Mouse (Mus musculus): ENCODE data around the gene Bcar3. TPM values are rescaled to one million over a fixed set of nuclear protein-coding genes. Genes with fewer than 3 reads are reported as not detected.

Bcar3 gene
- total and polyA plus RNA-seq, 3 experiments = 47.4 to 61.2 (median 52.0) TPM

GRCm38 (mm10) chr3:122274241-122275024 lies 19.5 kb upstream of the Bcar3 start, which contains the start of gene Dnttip2 (continued):
- TF ChIP-seq RAD21 (IDR thresholded peaks at IDR 0.05; ENCODE audit: low read depth, low read length) = no peak
- no peak for TF ChIP-seq USF1 (IDR thresholded peaks at IDR 0.05; ENCODE audit: low read depth, low read length)
- no peak for TF ChIP-seq ZC3H11A (IDR thresholded peaks at IDR 0.05; ENCODE audit: low read depth, low read length)
- TF ChIP-seq PAX5 (IDR thresholded peaks at IDR 0.05; ENCODE audit: low read length) = no peak
- peak; percentile 88 for TF ChIP-seq TCF12 (IDR thresholded peaks at IDR 0.05; ENCODE audit: low read depth, low read length)
- no peak for TF ChIP-seq ZKSCAN1 (IDR thresholded peaks at IDR 0.05; ENCODE audit: borderline replicate concordance, low read depth, low read length)
- peak; percentile 87 for TF ChIP-seq MAZ (IDR thresholded peaks at IDR 0.05; ENCODE audit: low read depth, low read length)
- TF ChIP-seq POLR2AphosphoS2 (IDR thresholded peaks at IDR 0.05; ENCODE audit: low read depth, low read length) = peak; percentile 90; the same call in 1 of the 2 replicates
- no peak for TF ChIP-seq MAFK (IDR thresholded peaks at IDR 0.05; ENCODE audit: insufficient replicate concordance, low read length)
- TF ChIP-seq TBP (conservative IDR thresholded peaks at IDR 0.05; ENCODE audit: low read depth, low read length) = peak; percentile 78
- peak; percentile 58 for TF ChIP-seq NRF1 (IDR thresholded peaks at IDR 0.05; ENCODE audit: low read depth, low read length)
- peak; percentile 79; the same call in 1 of the 2 replicates for TF ChIP-seq GABPA (IDR thresholded peaks at IDR 0.05; ENCODE audit: insufficient replicate concordance, low read depth, low read length)
- no peak for TF ChIP-seq CHD1 (IDR thresholded peaks at IDR 0.05; ENCODE audit: low read depth, low read length)
- peak; percentile 95 for TF ChIP-seq SIN3A (IDR thresholded peaks at IDR 0.05; ENCODE audit: low read length)
- TF ChIP-seq MAX (IDR thresholded peaks at IDR 0.05; ENCODE audit: low read length) = peak; percentile 82
- peak; percentile 66 for TF ChIP-seq BHLHE40 (IDR thresholded peaks at IDR 0.05; ENCODE audit: low read depth, low read length)
- TF ChIP-seq IRF4 (IDR thresholded peaks at IDR 0.05; ENCODE audit: low read depth, low read length) = peak; percentile 80
- no peak for TF ChIP-seq JUND (conservative IDR thresholded peaks at IDR 0.05; ENCODE audit: low read depth, low read length)
- peak; percentile 88 for TF ChIP-seq ZMIZ1 (IDR thresholded peaks at IDR 0.05; ENCODE audit: low read depth, low read length)

- Histone ChIP-seq H3K4me1 (ENCODE audit: control insufficient read depth in 1 of 2, insufficient read depth in 2 of 2) (peaks cover 7 to 45% of the 10 kb centered on the region in 2 experiments), H3K9ac (ENCODE audit: insufficient read depth, low read depth) (peak overlapping the region; percentile 58), H3K4me3 (replicated peaks in 1 of 3; ENCODE audit: low read depth in 2 of 3, low read length in 2 of 3, poor library complexity in 1 of 3) (peak overlapping the region; percentile 90 to 97 (median 92)), H3K36me3 (replicated peaks in 1 of 2; ENCODE audit: control insufficient read depth in 1 of 2, insufficient read depth in 1 of 2, low read length in 1 of 2) (peaks cover 36 to 51% of the 10 kb centered on the region in 2 experiments), H3K27me3 (replicated peaks) (no peaks in the 10 kb centered on the region), H3K27ac (ENCODE audit: insufficient read depth, low read depth) (no peak overlapping the region), H3K9me3 (replicated peaks; ENCODE audit: low read length) (no peaks in the 10 kb centered on the region), H3K79me2 (replicated peaks; ENCODE audit: control insufficient read depth, extremely low read depth, insufficient read depth, poor library complexity, severe bottlenecking) (peaks cover 45% of the 10 kb centered on the region), H3K4me2 (ENCODE audit: insufficient read depth, low read depth, poor library complexity, severe bottlenecking) (peak overlapping the region; percentile 95)
- DNase-seq (ENCODE audit: extremely low read depth) = no peak
- dilution Hi-C loops (cut with MboI; ENCODE audit: extremely low pct_ligation_motif_present, extremely low pct_unique_long_range_greater_than_20kb, low sequenced_read_pairs) = no loop called here
- TF ChIP-seq ZC3H11A (IDR thresholded peaks at IDR 0.05; ENCODE audit: low read depth, low read length) (no peak), USF2 (conservative IDR thresholded peaks at IDR 0.05; ENCODE audit: low read depth, low read length) (no peak), UBTF (IDR thresholded peaks at IDR 0.05; ENCODE audit: low read depth, low read length) (no peak), NELFE (IDR thresholded peaks at IDR 0.05; ENCODE audit: low read depth, low read length) (no peak), MYC (IDR thresholded peaks at IDR 0.05; ENCODE audit: low read depth, low read length) (no peak), CHD2 (IDR thresholded peaks at IDR 0.05; ENCODE audit: low read length) (no peak), IRF4 (IDR thresholded peaks at IDR 0.05; ENCODE audit: low read depth, low read length) (no peak), RCOR1 (conservative IDR thresholded peaks at IDR 0.05; ENCODE audit: low read depth, low read length) (no peak), SIN3A (IDR thresholded peaks at IDR 0.05; ENCODE audit: low read length) (no peak), JUND (conservative IDR thresholded peaks at IDR 0.05; ENCODE audit: low read depth, low read length) (no peak), JUN (IDR thresholded peaks at IDR 0.05; ENCODE audit: insufficient read depth, low read depth, low read length) (no peak), USF1 (IDR thresholded peaks at IDR 0.05; ENCODE audit: low read depth, low read length) (no peak), BHLHE40 (IDR thresholded peaks at IDR 0.05; ENCODE audit: low read depth, low read length) (no peak), ELF1 (IDR thresholded peaks at IDR 0.05; ENCODE audit: low read depth, low read length) (no peak), SMC3 (IDR thresholded peaks at IDR 0.05; ENCODE audit: low read depth, low read length) (no peak), NRF1 (IDR thresholded peaks at IDR 0.05; ENCODE audit: low read depth, low read length) (no peak), KAT2A (IDR thresholded peaks at IDR 0.05; ENCODE audit: insufficient replicate concordance, low read length) (no peak)
- in situ Hi-C loops (cut with MboI; ENCODE audit: low pct_ligation_motif_present, low pct_unique_long_range_greater_than_20kb, low sequenced_read_pairs) = loop anchor here (25.0 kb wide), 1 partner anchor 637 kb away; the partner anchor contains the start of genes 1810037I17Rik and Gm10959
Measured at GRCm38 (mm10) chr3:122275111-122275510, 18.8 kb upstream of the Bcar3 start.
